Mouse (Mus musculus) liver (tissue): ENCODE results near the gene Rab8b.
A peak's percentile ranks its signal among the peaks of the same experiment; 100 is the strongest.
"Not testable (repeated sequence)": the region's sequence is repeated elsewhere in the genome, so short reads cannot be mapped to it uniquely, and the experiment has no call there.

Experiments used
- DNase-seq: peaks from one replicate; pipeline ENCODE4 v3.0.0-alpha.2; 2020; ENCODE audit warnings: mixed read lengths

The Rab8b gene

GRCm38 (mm10) chr9:66917216-66917891, 2.1 kb downstream of the Rab8b start:
- DNase-seq = peak; percentile 30

DNA sequence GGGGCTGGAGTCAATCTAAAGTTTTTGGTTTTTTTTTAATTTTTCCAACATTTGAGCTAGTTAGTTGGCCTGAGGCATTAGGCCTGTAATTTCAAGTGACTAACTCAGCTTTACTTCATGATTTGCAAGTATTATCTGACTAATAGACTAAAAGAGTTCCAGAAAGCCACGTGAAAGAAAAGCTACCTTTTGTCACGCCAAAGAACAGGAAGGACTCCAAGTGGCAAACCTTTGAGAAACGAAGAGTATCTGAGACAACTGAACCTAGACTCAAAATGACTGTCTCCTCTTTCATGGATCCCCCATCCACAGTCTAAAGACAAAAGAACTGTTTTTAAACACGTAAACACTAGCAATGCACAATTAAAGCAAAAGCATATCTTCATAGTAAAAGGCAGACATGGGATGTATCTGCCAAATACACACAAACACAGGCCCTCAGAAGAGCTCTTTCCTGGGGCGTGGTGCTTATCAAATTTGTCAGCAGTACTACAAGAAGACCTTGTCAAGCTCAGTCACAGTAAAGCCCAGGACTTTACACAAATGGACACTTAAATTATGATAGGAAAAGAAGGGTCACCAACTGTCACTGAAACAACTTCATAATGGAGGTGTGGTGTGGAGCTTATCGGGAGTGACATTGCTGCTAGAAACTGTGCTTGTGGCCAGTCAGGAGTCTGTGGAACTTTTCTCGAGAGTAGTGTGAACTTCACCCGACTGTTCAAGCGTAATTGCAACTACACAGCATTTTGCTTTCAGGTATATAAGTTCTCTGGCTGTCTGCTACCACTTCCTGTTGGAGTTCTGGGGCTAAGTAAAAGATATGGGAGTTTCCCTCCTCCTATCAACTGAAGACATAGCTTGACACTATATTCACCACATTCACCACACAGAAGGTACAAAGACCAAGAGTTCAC, 3.4 kb downstream of the Rab8b start:
- peak; percentile 81 for DNase-seq

DNA sequence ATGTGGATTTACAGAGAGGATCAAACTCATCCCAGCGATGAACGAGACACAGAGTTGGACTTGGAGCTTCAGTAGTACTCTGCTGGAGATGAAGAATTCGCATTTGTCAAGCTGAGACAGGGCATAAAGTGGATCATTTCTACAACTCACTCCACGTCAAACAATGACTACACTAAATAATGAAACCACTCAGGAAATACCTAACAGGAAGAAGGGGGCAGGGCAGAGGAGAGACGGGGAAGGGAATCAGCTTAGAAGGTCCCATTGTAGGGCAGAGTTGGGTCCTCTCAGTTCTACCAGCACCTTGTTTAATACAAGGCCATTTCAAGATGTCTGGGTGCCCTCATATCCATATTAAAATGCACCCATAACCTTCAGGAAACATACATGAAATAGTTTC, 4.1 kb downstream of the Rab8b start:
- DNase-seq = no peak

- no peak for DNase-seq
Measured at GRCm38 (mm10) chr9:66914540-66914939, 4.9 kb downstream of the Rab8b start.

GRCm38 (mm10) chr9:66913254-66913934, 6.1 kb downstream of the Rab8b start:
- peak; percentile 53 for DNase-seq

DNA sequence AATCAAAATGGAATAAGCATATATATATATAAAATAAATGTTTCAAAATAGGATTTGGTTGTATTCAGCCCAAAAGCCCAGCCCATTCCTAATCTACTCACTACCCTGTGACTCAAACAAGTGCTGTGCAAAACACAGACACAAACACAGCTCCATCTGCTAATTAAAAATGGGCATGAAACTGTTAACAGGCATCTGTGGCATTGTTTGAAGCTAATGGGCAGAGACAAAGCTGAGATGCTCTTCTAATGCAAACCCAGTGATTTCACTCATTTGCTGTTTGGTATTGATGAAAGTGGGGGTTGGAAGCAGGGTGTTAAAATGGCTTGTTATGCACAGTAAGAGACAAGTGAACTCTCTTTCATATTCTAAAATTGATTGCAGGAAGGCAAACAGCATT, 7.2 kb downstream of the Rab8b start:
- no peak for DNase-seq

- no peak for DNase-seq
Measured at GRCm38 (mm10) chr9:66910677-66911076, 8.8 kb downstream of the Rab8b start.

DNA sequence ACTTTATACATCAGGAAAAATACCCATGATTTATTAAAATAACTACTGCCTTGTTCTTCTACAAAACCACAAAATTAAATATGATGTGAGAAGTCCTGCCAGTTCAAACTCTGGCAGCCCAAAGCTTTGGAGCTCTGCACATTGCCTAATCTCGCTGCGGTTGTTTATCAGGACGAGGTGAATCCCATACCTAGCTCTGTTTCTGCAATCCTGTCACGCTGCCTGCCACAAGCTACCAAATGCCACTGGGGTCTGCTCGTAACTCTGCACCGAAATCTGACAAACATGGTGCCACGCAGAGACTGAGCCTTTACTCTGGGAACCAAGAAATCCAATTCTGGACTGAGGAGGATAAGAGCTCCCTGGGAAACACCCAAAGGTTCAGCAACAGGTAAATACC, 9.6 kb downstream of the Rab8b start:
- no peak for DNase-seq

DNA sequence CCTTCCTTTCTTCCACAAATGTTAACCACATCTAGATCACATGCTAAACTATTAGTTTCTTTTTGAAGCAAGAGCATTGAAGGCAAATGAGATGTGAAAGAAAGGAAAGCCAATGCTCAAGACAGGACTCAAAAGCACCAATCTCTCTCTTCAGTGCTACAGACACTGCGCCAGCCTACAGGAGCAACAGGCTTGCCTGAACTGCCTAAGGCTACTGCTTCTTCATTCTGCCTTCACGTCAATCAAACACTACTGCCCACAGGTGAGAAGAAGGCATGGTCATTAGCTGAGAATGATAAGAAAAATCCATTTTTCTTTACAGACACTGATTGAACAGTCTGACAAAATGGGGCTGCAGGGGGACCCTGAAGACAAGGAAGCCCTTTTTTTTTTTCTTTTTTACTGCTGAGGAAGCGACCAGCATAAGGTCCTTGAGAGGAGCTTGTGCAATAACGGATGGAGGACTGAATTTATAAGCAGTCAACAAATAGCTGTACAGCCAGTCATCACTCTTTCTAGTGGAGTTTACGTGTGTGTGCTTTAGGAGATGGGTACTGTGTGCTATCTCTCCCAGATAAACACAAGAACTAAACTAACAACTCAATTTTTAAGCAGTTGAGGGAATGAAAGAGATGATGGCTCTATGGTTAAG, 11.6 kb downstream of the Rab8b start:
- DNase-seq = no peak

DNA sequence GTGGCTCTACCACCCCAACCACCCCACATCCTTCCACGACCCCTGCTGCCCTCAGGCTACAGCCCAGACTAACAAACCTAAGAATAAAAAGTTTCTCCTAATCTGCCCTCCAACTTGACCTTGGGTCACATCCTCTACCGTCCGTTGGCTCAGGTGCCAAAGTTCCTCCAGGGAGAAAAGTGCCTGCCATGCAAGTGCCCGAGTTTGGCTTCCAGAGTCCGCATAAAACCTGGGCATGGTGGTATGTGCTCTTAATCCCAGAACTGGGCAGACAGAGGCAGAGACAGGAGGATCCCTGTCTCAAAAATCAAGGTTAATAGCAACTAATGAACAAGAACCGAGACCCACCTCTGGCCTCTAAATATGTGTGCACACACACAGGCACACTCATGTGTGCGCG, 12.4 kb downstream of the Rab8b start:
- no peak for DNase-seq

DNA sequence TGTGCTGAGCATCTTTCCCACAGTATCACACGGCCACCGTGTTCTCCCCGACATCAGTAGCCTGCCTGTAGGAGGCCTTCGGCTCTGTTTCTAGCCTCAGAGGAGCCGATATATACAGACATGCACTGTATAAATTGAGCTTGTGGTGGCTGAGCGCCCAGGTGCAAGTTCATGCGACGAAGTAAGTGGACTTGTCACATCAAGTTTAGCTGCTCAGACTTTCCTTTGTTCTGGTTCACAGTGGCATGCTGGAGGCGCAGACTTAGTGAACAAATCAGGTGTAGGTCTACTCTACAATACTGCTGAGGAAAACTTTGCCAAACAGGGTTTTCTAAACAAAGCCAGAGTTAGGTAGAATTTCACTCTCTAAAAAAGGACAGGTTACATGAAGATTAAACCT, 13.5 kb downstream of the Rab8b start:
- DNase-seq = no peak

DNA sequence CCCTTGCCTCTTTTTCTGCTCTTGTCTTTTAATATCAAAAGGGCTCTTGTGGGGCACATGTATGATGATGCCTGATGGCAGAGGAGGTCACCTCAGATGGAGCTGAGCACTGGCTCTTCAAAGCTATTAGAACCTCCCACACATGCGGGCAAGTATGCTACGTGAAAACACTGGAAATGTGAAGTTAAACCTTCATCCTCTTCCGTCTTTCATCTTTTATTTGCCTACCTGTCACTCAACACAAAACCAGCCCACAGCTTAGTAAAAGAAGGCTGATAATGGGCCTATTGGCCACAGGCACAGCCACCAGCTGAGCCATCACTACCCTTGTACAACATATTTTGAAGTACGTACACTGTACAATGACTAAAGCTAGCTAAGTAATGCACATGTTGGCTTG, 20.0 kb downstream of the Rab8b start:
- no peak for DNase-seq

DNA sequence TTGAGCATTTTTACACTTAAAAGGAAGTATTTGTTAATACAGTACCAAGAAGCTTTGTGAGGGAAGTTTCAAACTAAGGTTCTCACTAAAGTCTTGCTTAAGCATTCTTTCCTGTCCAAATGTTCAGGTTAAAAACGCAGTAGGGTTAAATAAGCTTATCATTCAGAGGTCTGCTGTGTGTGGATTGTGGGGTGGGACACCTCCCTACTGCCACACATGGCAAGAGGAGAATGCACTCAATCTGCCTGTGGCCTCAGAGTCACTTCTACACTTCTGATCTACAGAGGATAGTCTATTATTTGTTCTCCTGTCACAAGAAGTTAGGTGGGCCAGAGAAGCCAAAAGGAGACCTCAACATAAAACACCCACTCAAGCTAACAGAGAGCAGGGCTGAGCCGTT, 20.4 kb downstream of the Rab8b start:
- peak; percentile 57 for DNase-seq

DNA sequence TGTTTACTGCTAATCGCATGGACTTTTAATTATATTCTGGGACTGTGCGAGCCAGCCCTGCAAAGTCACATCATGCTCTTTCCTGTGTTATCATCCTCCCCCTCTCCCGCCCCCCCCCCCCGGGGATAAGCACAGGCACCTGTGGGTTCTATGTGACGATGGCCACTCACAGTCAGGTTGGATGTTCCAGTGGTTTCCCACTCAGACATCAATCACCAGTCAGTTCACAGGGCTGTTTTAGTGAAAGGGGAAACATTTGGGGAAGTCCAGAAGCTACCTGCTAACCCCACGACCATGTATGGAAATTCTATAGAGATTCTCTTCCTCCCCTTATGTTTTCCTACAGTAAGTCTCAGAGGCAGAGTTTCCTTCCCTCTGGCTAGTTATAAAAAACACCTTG, 21.6 kb downstream of the Rab8b start:
- DNase-seq = peak; percentile 44

DNA sequence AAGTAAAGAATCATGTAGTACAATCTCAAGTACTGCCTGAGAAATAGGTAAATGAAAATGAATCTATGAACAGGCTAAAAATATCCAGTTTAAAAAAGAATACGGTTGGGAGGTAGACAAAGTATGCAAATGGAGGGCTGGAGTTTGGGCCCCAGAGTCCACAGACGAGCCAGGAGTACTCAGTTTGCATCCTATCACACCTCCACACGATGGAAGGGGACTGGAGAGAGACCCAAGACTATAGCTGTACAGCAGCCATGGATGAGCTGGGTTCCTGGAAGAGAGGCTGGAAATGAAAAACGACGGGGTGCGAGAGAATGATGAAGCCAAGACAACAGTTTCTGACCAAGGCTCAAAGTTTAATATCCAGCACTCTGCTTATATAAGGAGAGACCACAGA, 22.5 kb downstream of the Rab8b start:
- no peak for DNase-seq

- peak; percentile 80 for DNase-seq
Measured at GRCm38 (mm10) chr9:66895995-66896394, 23.5 kb downstream of the Rab8b start.

DNA sequence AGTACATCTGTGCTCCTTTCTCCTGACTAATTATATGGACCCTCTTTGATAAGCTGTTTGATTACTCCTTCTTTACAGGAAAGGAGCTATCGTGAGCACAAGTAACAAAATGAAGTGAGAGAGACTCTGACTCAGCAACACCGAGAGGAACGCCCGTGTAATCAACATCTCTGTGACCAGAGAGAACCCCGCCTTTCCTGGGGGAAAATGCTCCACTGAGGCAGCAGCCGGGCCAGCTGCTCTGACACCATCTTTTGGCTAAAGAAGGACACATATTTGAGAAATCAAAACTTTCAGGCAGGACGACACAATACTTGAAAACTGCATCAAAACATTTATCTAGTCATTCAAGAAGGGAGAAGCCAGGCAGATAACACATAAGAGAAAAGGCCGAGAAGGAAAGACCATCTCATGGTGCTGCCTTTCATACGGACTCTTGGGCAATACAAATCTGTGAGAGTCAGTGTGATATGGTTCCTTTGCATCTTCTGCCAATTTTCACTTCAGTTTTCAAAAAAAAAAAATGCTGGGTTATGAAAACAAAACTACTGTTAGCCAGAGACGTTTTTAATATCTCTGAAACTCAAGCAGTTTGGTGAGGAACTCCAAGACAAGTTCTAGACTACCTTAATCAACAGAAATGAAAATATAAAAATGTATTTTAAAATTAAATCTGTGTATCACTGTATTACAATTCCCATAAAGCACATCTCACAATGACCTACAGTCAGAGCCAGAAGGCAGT, 24.3 kb downstream of the Rab8b start:
- peak; percentile 87 for DNase-seq

DNA sequence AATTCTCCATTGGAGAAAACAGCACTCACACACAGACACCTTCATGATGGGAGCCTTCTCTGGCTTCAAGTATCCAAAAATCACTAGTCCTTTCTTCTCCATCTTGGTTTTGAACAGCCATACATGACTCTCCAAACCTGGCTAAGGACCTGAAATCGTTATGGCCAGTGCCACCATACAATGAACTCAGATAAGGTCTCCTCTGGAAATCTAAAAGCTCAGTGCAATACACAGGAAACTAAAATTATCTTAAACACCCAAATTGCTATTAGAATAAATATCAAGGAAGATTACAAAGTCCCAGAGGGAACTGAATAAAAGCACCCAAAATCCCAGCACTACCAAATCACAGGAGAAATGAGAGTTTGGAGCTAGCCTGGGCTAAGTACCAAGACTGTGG, 25.1 kb downstream of the Rab8b start:
- no peak for DNase-seq

GRCm38 (mm10) chr9:66892456-66892855, 27.0 kb downstream of the Rab8b start:
- DNase-seq = not testable (repeated sequence)

DNA sequence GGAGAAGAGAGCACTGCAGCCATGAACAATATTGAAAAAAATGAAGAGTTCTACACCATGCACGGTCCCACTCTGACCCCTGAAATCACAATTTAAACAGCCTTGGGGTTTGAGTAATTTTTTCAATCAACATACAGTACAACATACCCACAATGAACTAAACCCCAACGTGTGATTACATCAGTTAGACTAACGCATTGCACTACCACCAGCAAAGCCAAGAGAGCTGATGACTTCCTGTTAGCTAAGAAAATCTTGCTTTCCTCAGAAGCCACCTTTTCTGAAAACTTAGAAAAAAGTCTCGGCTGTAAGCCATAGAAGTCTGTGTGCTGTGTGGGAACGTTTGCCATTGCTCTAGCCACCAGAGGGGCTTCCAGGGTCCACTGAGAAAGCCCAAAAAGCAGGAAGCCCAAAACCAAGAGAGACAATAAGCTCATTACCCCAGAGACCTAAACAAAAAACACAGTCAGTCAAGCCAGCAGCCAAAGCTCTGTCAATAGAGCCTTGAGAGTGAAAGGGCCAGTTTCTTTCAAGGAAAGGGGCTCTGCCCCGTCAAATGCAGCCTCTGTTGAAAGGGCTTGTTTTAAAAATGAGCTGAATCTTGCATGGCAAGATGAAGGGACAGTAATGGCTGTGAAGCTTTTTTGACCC, 31.4 kb downstream of the Rab8b start:
- no peak for DNase-seq

DNA sequence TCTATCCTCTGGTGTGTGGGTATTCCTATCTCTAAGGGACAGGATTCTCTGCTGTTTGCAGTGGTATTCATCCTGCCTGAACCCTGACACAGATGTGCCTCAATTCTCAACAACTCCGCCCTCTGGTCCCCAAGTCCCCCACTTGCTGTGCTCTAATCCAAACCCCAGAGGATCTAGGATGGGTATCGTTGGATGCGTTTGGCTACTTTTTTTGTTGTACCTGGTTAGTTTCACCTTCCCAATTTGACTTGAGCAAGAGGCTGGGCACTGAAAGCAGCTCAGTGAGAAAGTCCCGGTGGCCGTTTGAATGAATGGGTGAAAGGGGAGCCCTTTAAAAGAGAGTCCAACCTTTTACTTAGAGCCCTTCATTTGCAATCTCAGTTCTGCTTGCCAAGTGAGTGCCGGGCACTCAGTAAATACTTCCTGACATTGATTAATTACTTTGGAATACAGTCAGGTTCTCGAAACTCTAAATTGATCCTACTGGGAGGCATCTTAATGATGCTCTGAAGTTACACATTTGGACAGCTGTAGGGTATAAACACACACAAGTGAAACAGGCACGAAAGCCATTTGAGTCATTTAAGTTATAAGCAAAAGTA, 32.1 kb downstream of the Rab8b start:
- DNase-seq = no peak
